Mouse (Mus musculus) hindbrain, embryonic 12.5 days (tissue): ENCODE measurements around the gene Prlhr. TPM values are rescaled to one million over a fixed set of nuclear protein-coding genes. Genes with fewer than 3 reads are reported as not detected.

Experiments used
- polyA plus RNA-seq: library from polyadenylated mRNA; unstranded; fragments of >200 nt; fragmentation: Nextera tagmentation; extraction: Ambion mirVana; gene quantifications from 2 replicates; pipeline ENCODE4 v1.2.1, GENCODE M21; 2016

Gene Prlhr
- polyA plus RNA-seq, 1 experiment from 2014 or later: not detected

Other genes starting within 250 kb of the Prlhr start
- gene Fam204a, start 241.6 kb downstream of the Prlhr start, polyA plus RNA-seq: 70.4 and 81.6 TPM in 2 replicates
- 35.7 and 41.7 TPM in 2 replicates for gene Cacul1, start 112.7 kb upstream of the Prlhr start, polyA plus RNA-seq